Mouse (Mus musculus): ENCODE measurements at regions not wholly inside any gene's neighbourhood (a gene's known extent, or its start where the extent isn't known, plus 50 kb on each side); places are given as distances from the start of the nearest gene placed in this dataset.

- TF ChIP-seq CTCF (IDR thresholded peaks at IDR 0.05; ENCODE audit: low read depth) (no peak), EP300 (optimal IDR thresholded peaks at IDR 0.05) (no peak)
Observed at GRCm38 (mm10) chr1:35843566-35843965, 224.6 kb upstream of the Hs6st1 start.

Data from stomach, postnatal 0 days (tissue).